Mouse (Mus musculus) liver, embryonic 14.5 days (tissue): ENCODE data around the gene Arhgap10. TPM values are rescaled to one million over a fixed set of nuclear protein-coding genes. Genes with fewer than 3 reads are reported as not detected.
A peak's percentile ranks its signal among the peaks of the same experiment; 100 is the strongest.

Experiments used
- ATAC-seq: fragments of 200-750 bp; cut with Nextera tagmentation; 2 replicates; pipeline ENCODE4 v1.8.0; 2017; ENCODE audit warnings: moderate number of reproducible peaks, mild to moderate bottlenecking, moderate library complexity; ENCODE audit not compliant: insufficient read depth
- DNase-seq, 3 experiments: peaks; one replicate each; pipeline ENCODE4 v3.0.0-alpha.2; 2012 to 2013; ENCODE audit warnings: low read depth in 3 of 3, low spot score in 3 of 3
- H3K27ac ChIP-seq: fragments of 300-500 bp; sonication (generic); 2 replicates; pipeline ENCODE4 v1.5.1; 2014; ENCODE audit warnings: moderate library complexity, mild to moderate bottlenecking, control low read depth, inconsistent platforms
- H3K27me3 ChIP-seq: fragments of 300-500 bp; sonication (generic); 2 replicates; pipeline ENCODE4 v1.6.1; 2014; ENCODE audit warnings: mild to moderate bottlenecking, low read length, moderate library complexity; ENCODE audit not compliant: control insufficient read depth, insufficient read depth
- H3K36me3 ChIP-seq: fragments of 300-500 bp; sonication (generic); replicated peaks from 2 replicates; pipeline ENCODE4 v1.6.1; 2014; ENCODE audit warnings: low read depth; ENCODE audit not compliant: control insufficient read depth, insufficient read depth
- H3K4me1 ChIP-seq, 2 experiments: fragments of 200-500 bp in 1 of 2; fragments of 300-500 bp in 1 of 2; sonication (generic) in 1 of 2; replicated peaks; 2 replicates each; pipeline ENCODE4 v1.6.1; 2012 to 2014; ENCODE audit warnings: antibody characterized with exemption in 1 of 2, inconsistent platforms in 1 of 2, low read length in 1 of 2; ENCODE audit not compliant: control insufficient read depth in 2 of 2, insufficient read depth in 2 of 2
- H3K4me2 ChIP-seq: fragments of 300-500 bp; sonication (generic); 2 replicates; pipeline ENCODE4 v1.6.1; 2014; ENCODE audit warnings: low read depth, mild to moderate bottlenecking, control low read depth, moderate library complexity
- H3K4me3 ChIP-seq, 2 experiments: fragments of 200-500 bp in 1 of 2; fragments of 300-500 bp in 1 of 2; sonication (generic) in 1 of 2; 2 replicates each; pipeline ENCODE4 v1.5.1; 2012 to 2014; ENCODE audit warnings: low read depth in 2 of 2, low read length in 2 of 2, mild to moderate bottlenecking in 2 of 2, control low read depth in 1 of 2, inconsistent platforms in 1 of 2, moderate library complexity in 1 of 2; ENCODE audit not compliant: insufficient read depth in 1 of 2
- H3K9ac ChIP-seq: fragments of 300-500 bp; sonication (generic); replicated peaks from 2 replicates; pipeline ENCODE4 v1.6.1; 2014; ENCODE audit warnings: mild to moderate bottlenecking, control low read depth, moderate library complexity
- H3K9me3 ChIP-seq: fragments of 300-500 bp; sonication (generic); 2 replicates; pipeline ENCODE4 v1.6.1; 2016; ENCODE audit warnings: low read length, mixed read lengths; ENCODE audit not compliant: control insufficient read depth
- CTCF ChIP-seq: IDR thresholded peaks from 2 replicates; pipeline ENCODE4 v1.5.1; 2016; ENCODE audit warnings: antibody characterized with exemption, low read depth, control low read depth
- EP300 ChIP-seq: IDR thresholded peaks from 2 replicates; pipeline ENCODE4 v1.6.1; 2016; ENCODE audit warnings: antibody characterized with exemption, low read depth
- WGBS: fragments of 180-500 bp; shearing (Covaris S2); extraction: QIAGEN DNeasy Blood & Tissue Kit; methylation state at CpG from one replicate; pipeline ENCODE4 v1.1.7; 2014; ENCODE audit not compliant: insufficient replicate concordance; 5-methylcytosine and 5-hydroxymethylcytosine counted together
- polyA plus RNA-seq, 2 experiments: library from polyadenylated mRNA; depleted of rRNA in 1 of 2; stranded (reverse) in 1 of 2; unstranded in 1 of 2; fragments of >200 nt; fragmentation: Nextera tagmentation in 1 of 2; extraction: Ambion mirVana in 1 of 2; gene quantifications; 2 replicates each; pipeline versions ENCODE4 v1.2.1 to v1.2.3; 2012 to 2014

Arhgap10 gene
- polyA plus RNA-seq, 2 experiments, result 4.6 TPM

DNA sequence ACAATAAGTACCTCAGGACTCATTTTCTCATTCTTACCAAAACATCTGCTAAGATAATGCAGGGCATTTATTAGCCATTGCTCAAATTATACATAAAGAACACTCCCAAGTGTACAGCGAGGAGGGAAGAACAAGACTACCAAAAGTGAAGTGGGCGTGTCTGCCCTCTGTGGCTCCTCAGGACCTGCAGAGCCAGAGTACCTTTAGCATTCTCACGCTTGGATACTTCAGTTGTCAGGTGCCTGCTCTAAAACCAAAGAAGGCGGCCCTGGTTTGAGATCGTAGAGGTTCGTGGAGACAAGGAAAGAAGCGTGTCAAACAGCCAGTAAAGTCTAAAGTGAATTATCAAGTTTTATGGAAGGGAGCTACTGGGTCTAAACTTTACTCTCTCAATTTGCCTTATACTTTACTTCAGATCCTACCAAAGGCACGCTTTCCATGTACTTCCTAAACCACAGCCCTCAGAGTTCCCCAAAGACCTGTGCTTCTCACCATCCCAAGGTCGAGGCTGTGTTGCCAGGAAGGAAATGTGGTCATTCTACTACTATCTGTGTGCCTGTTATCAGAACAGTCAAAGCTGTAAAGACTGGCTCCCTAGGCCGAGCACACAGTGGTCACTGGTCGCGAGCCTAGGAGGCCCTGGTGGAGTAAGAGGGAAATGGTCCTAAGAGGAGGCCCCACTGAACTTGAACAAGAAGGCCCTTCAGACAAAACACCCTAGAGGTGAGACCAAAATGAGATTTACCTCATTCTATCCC, 39.4 kb downstream of the Arhgap10 start:
- Histone ChIP-seq H3K9me3 (no peaks in the 10 kb centered on the region), H3K36me3 (no peaks in the 10 kb centered on the region), H3K9ac (no peak overlapping the region), H3K4me1 (peaks cover 10 to 29% of the 10 kb centered on the region in 2 experiments), H3K27ac (no peak overlapping the region; the same call in 1 of the 2 replicates), H3K27me3 (no peaks in the 10 kb centered on the region), H3K4me2 (peak overlapping the region; percentile 30; the same call in 1 of the 2 replicates), H3K4me3 (no peak overlapping the region)
- peak; percentile 54 for ATAC-seq
- TF ChIP-seq EP300, result no peak
- TF ChIP-seq CTCF, result 0 out of 2 replicates have a peak, but pooled peaks have one; percentile 27
- DNase-seq, result no peak
- WGBS, result 30% methylated on average over 12 of the region's 12 CpGs

DNA sequence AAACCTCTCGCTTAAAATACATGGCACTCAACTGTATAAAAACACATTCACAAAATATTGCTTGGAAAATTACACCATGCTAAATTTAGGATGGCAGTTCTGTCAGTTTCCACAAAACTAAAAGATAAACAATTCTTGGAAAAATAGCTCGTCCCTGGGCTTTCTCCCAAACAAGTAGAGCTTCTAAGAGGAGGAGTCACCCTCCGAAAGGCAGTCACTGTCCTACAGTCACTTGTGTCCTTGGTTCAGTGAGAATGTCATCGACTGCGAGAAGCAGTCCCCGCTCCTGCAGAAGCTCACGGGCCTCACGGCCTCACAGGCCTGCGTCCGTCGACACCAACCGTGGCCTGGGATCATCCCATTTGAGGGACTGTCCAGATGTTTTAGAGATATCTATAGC, 40.1 kb downstream of the Arhgap10 start:
- H3K4me1 ChIP-seq, result peaks cover 10 to 28% of the 10 kb centered on the region in 2 experiments
- WGBS, result 52% methylated on average over 12 of the region's 12 CpGs

DNA sequence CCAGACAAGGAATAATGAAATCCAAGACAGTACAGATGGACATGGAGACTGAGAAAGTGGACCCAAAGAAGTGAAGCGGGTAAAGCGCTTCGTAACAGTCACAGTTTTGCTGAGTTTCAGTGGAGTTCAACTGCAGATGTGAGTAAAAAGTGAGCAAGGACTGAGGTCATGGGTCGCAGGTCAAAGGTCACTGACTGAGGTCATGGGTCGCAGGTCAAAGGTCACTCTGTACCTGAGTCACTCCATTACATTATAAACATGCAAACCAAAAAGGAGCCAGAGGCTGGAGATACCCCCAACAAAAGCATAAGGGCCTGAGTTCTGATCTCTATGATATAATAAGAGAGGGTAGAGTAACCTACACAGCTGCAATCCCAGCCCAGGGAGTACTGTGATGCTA, 43.1 kb downstream of the Arhgap10 start:
- no peaks in the 10 kb centered on the region for H3K27me3 ChIP-seq
- no peak overlapping the region for H3K4me2 ChIP-seq
- TF ChIP-seq EP300, result no peak
- H3K9me3 ChIP-seq, result no peaks in the 10 kb centered on the region
- no peaks in the 10 kb centered on the region for H3K36me3 ChIP-seq
- H3K4me3 ChIP-seq, result no peak overlapping the region
- H3K27ac ChIP-seq, result no peak overlapping the region
- DNase-seq (no peak), ATAC-seq (no peak)
- H3K4me1 ChIP-seq, result peaks cover 10 to 23% of the 10 kb centered on the region in 2 experiments
- WGBS, result 83% methylated on average over 5 of the region's 5 CpGs
- H3K9ac ChIP-seq, result no peak overlapping the region

More for the DNA sequence above, 40.1 kb downstream of the Arhgap10 start:
- ATAC-seq (no peak), DNase-seq (no peak)
- no peaks in the 10 kb centered on the region for H3K27me3 ChIP-seq
- no peak overlapping the region for H3K4me3 ChIP-seq
- no peak overlapping the region for H3K27ac ChIP-seq
- no peak overlapping the region for H3K4me2 ChIP-seq
- no peak overlapping the region for H3K9ac ChIP-seq
- no peaks in the 10 kb centered on the region for H3K9me3 ChIP-seq
- TF ChIP-seq CTCF, result no peak
- no peak for TF ChIP-seq EP300
- H3K36me3 ChIP-seq, result no peaks in the 10 kb centered on the region

DNA sequence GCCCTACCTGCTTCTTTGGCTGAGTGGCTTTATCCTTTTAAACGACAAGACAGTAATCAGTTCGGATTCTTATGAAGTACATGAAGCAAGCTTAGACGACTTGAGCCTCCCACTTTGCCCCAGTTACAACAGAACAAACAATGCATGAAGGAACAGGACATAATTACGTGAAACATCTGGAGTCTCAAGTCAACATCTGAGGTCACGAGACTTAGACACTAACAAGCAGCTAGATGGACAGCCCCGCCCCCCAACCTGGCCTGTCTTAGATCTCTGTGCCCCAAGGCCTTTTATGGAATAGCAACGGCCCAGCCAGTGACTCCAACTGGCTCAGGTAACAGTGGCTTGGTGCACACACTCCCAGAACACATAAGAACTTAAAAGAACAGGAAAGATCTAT, 44.0 kb downstream of the Arhgap10 start:
- Histone ChIP-seq H3K9me3 (no peaks in the 10 kb centered on the region), H3K4me2 (no peak overlapping the region), H3K4me1 (peaks cover 7 to 18% of the 10 kb centered on the region in 2 experiments), H3K4me3 (no peak overlapping the region), H3K9ac (no peak overlapping the region), H3K36me3 (no peaks in the 10 kb centered on the region), H3K27me3 (no peaks in the 10 kb centered on the region), H3K27ac (no peak overlapping the region)
- ATAC-seq (no peak), DNase-seq (no peak)
- TF ChIP-seq EP300 (no peak), CTCF (no peak)
- 65% methylated on average over 7 of the region's 7 CpGs for WGBS

DNA sequence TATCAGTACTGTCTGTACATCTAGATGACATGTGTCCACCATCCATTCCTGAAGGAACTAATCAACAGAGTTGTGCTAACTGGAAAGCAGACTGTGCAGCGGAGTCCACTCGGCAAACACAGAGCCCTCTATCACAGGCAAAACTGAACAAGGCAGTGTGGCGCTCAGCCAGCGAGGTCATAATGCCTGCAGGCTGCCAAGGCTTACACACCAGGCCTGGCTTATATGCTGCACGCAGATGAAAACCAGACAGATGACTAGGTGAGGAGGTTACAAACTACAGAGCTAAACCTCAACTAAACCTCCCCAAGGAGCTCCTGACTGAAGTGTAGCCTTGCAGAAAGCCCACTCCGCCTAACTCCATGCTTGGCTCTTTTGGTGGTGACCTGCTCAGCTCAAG, 44.4 kb downstream of the Arhgap10 start:
- H3K4me3 ChIP-seq, result no peak overlapping the region
- TF ChIP-seq CTCF (no peak), EP300 (no peak)
- no peaks in the 10 kb centered on the region for H3K9me3 ChIP-seq
- H3K4me2 ChIP-seq, result no peak overlapping the region
- no peaks in the 10 kb centered on the region for H3K27me3 ChIP-seq
- H3K4me1 ChIP-seq, result peaks cover 3 to 14% of the 10 kb centered on the region in 2 experiments
- 70% methylated on average over 6 of the region's 6 CpGs for WGBS
- no peak overlapping the region for H3K27ac ChIP-seq
- no peak for DNase-seq
- no peaks in the 10 kb centered on the region for H3K36me3 ChIP-seq
- no peak for ATAC-seq
- no peak overlapping the region for H3K9ac ChIP-seq
